13 mouse cellular contexts compared by ENCODE assay signal in genomic region chr2:152931456-152932160, GRCm38 (mm10). TPM values are rescaled to one million over a fixed set of nuclear protein-coding genes. Genes with fewer than 3 reads are reported as not detected.
DNase-seq lines count a peak whose midpoint lies in the region; ATAC-seq and TF ChIP-seq lines count a peak whose summit lies in the region.
"Had no signal": no experiment of that assay in that cellular context is flagged by ENCODE, and none has a peak within 500 bp of the region (broad histone marks: within the 10 kb centered on the region; RNA-seq: fewer than 3 reads in every experiment).

No protein-coding gene starts in this region.

- H3K4me3 ChIP-seq in heart, embryonic 12.5 days, result no peak overlapping the region
- H3K4me3 ChIP-seq in CH12.LX (replicated peaks in 1 of 3; ENCODE audit: low read depth in 2 of 3, low read length in 2 of 3, poor library complexity in 1 of 3), result peak overlapping the region; percentile 12 to 57 (median 46)
- H3K4me3 ChIP-seq: midbrain, embryonic 12.5 days; stomach, embryonic 15.5 days had no signal

- no peak for TF ChIP-seq EP300 in CH12.LX (IDR thresholded peaks at IDR 0.05; ENCODE audit: low read length)

- in situ Hi-C loops in CH12.LX (cut with MboI; ENCODE audit: low pct_ligation_motif_present, low pct_unique_long_range_greater_than_20kb, low sequenced_read_pairs), result no loop called here

- no peak overlapping the region for H3K27ac ChIP-seq in heart, embryonic 12.5 days (ENCODE audit: poor library complexity, severe bottlenecking)
- H3K27ac ChIP-seq in CH12.LX (ENCODE audit: insufficient read depth, low read depth), result no peak overlapping the region
- H3K27ac ChIP-seq: midbrain, embryonic 12.5 days; stomach, embryonic 15.5 days had no signal

- H3K9ac ChIP-seq in heart, embryonic 12.5 days, result no peak overlapping the region
- no peak overlapping the region for H3K9ac ChIP-seq in CH12.LX (ENCODE audit: insufficient read depth, low read depth)
- H3K9ac ChIP-seq: midbrain, embryonic 12.5 days; stomach, embryonic 15.5 days had no signal

- TF ChIP-seq RAD21 in CH12.LX (IDR thresholded peaks at IDR 0.05; ENCODE audit: low read depth, low read length), result no peak

- no peak for TF ChIP-seq CTCF in CH12.LX (conservative IDR thresholded peaks at IDR 0.05 in 1 of 2, IDR thresholded peaks at IDR 0.05 in 1 of 2; ENCODE audit: low read depth in 2 of 2, low read length in 2 of 2)

- peaks cover 39% of the 10 kb centered on the region for H3K27me3 ChIP-seq in heart, embryonic 12.5 days (replicated peaks)
- H3K27me3 ChIP-seq in CH12.LX (replicated peaks), result peaks cover 27% of the 10 kb centered on the region

- peak; percentile 49 to 66 for DNase-seq in heart, adult 18-20 months
- peak; percentile 57 for DNase-seq in kidney, postnatal 10 days
- DNase-seq in kidney, adult 11 months, result no peak
- no peak for DNase-seq in CH12.LX (ENCODE audit: extremely low read depth)
- DNase-seq in kidney, postnatal 4 days, result peak; percentile 52 to 63
- no peak for DNase-seq in right cerebral cortex, postnatal 25 days
- DNase-seq in thymus, postnatal 36 days, result no peak
- DNase-seq: retina, postnatal 1 day had no signal

- ATAC-seq in heart, embryonic 12.5 days (ENCODE audit: insufficient number of reproducible peaks, low FRiP score), result no peak
- ATAC-seq: activated CD4-positive, CD25-positive, alpha-beta regulatory T cell, adult 4 months had no signal

- 60% methylated on average over 11 of the region's 12 CpGs for WGBS in heart, embryonic 12.5 days

- H3K4me2 ChIP-seq in heart, embryonic 12.5 days, result no peak overlapping the region
- no peak overlapping the region for H3K4me2 ChIP-seq in CH12.LX (ENCODE audit: insufficient read depth, low read depth, poor library complexity, severe bottlenecking)
- H3K4me2 ChIP-seq: midbrain, embryonic 12.5 days had no signal

- peaks cover 50% of the 10 kb centered on the region for H3K4me1 ChIP-seq in heart, embryonic 12.5 days (replicated peaks)
- H3K4me1 ChIP-seq in CH12.LX (ENCODE audit: control insufficient read depth in 1 of 2, insufficient read depth in 2 of 2), result peaks cover 11 to 72% of the 10 kb centered on the region in 2 experiments
- H3K4me1 ChIP-seq: midbrain, embryonic 12.5 days had no signal

- no peaks in the 10 kb centered on the region for H3K9me3 ChIP-seq in heart, embryonic 12.5 days (replicated peaks)
- H3K9me3 ChIP-seq in CH12.LX (replicated peaks; ENCODE audit: low read length), result no peaks in the 10 kb centered on the region
- H3K9me3 ChIP-seq: midbrain, embryonic 12.5 days; stomach, embryonic 15.5 days had no signal

- dilution Hi-C loops in CH12.LX (cut with MboI; ENCODE audit: extremely low pct_ligation_motif_present, extremely low pct_unique_long_range_greater_than_20kb, low sequenced_read_pairs), result no loop called here

- H3K79me2 ChIP-seq in CH12.LX (replicated peaks; ENCODE audit: control insufficient read depth, extremely low read depth, insufficient read depth, poor library complexity, severe bottlenecking), result no peaks in the 10 kb centered on the region

- no peak for TF ChIP-seq POLR2A in CH12.LX (IDR thresholded peaks at IDR 0.05; ENCODE audit: low read depth, low read length)

- H3K36me3 ChIP-seq in heart, embryonic 12.5 days, result no peaks in the 10 kb centered on the region
- H3K36me3 ChIP-seq in CH12.LX (replicated peaks in 1 of 2; ENCODE audit: control insufficient read depth in 1 of 2, insufficient read depth in 1 of 2, low read length in 1 of 2), result no peaks in the 10 kb centered on the region
- H3K36me3 ChIP-seq: midbrain, embryonic 12.5 days; stomach, embryonic 15.5 days had no signal

TF ChIP-seq in CH12.LX, 34 proteins besides CTCF, POLR2A, EP300 and RAD21:
- TF ChIP-seq USF2 (conservative IDR thresholded peaks at IDR 0.05; ENCODE audit: low read depth, low read length), result no peak
- no peak for TF ChIP-seq USF1 (IDR thresholded peaks at IDR 0.05; ENCODE audit: low read depth, low read length)
- TF ChIP-seq PAX5 (IDR thresholded peaks at IDR 0.05; ENCODE audit: low read length), result no peak
- no peak for TF ChIP-seq JUN (IDR thresholded peaks at IDR 0.05; ENCODE audit: insufficient read depth, low read depth, low read length)
- TF ChIP-seq SIN3A (IDR thresholded peaks at IDR 0.05; ENCODE audit: low read length), result 0 out of 2 replicates have a peak, but pooled peaks have one; percentile 48
TF ChIP-seq in CH12.LX: peak in this region for 1.

RNA-seq across cellular contexts. Expression of gene Foxs1, which starts 1.4 kb away (rescaled TPM):
- total RNA-seq in heart, adult 18-20 months (2021), result 1 to 10 TPM; 2.2 to 2.6 TPM
- 0.86 and 1.1 TPM in 2 replicates for polyA plus RNA-seq in heart, embryonic 12.5 days (2016; fragmentation: Nextera tagmentation; extraction: Ambion mirVana)
- total RNA-seq in CH12.LX (2012; rRNA removed), result 6.1 and 7.1 TPM in 2 replicates
- total RNA-seq in CH12.LX (2014; rRNA removed), result 7.8 and 9.1 TPM in 2 replicates
- 7.6 and 9.5 TPM in 2 replicates for polyA plus RNA-seq in CH12.LX (2012; ENCODE audit: insufficient read length, low read depth)
- polyA plus RNA-seq: activated CD4-positive, CD25-positive, alpha-beta regulatory T cell, adult 4 months had no signal

RNA-seq across cellular contexts. Expression of gene Dusp15, which starts 19.9 kb away (rescaled TPM):
- not detected for total RNA-seq in heart, adult 18-20 months (2021)
- polyA plus RNA-seq in heart, embryonic 12.5 days (2016; fragmentation: Nextera tagmentation; extraction: Ambion mirVana), result 0.10 TPM in 1 of 2 replicates, not detected in the other
- 0.08 TPM in 1 of 2 replicates, not detected in the other for total RNA-seq in CH12.LX (2012; rRNA removed)
- not detected in 2 replicates for total RNA-seq in CH12.LX (2014; rRNA removed)
- 0.13 and 0.16 TPM in 2 replicates for polyA plus RNA-seq in CH12.LX (2012; ENCODE audit: insufficient read length, low read depth)
- polyA plus RNA-seq: activated CD4-positive, CD25-positive, alpha-beta regulatory T cell, adult 4 months had no signal

RNA-seq across cellular contexts. Expression of gene Mylk2, which starts 20.5 kb away (rescaled TPM):
- total RNA-seq in heart, adult 18-20 months (2021), result under 1 TPM in 1 of 2 experiments, not detected in 1; 0.13 TPM
- polyA plus RNA-seq in heart, embryonic 12.5 days (2016; fragmentation: Nextera tagmentation; extraction: Ambion mirVana), result 0.05 and 0.12 TPM in 2 replicates
- 0.47 and 0.97 TPM in 2 replicates for total RNA-seq in CH12.LX (2012; rRNA removed)
- total RNA-seq in CH12.LX (2014; rRNA removed), result 1.3 TPM in 2 replicates
- 2.4 TPM in 2 replicates for polyA plus RNA-seq in CH12.LX (2012; ENCODE audit: insufficient read length, low read depth)
- total RNA-seq: left cerebral cortex, postnatal 36 days had no signal
- polyA plus RNA-seq: activated CD4-positive, CD25-positive, alpha-beta regulatory T cell, adult 4 months; midbrain, embryonic 12.5 days had no signal

RNA-seq across cellular contexts. Expression of gene Ttll9, which starts 30.7 kb away (rescaled TPM):
- not detected for total RNA-seq in heart, adult 18-20 months (2021)
- 0.24 and 0.38 TPM in 2 replicates for polyA plus RNA-seq in heart, embryonic 12.5 days (2016; fragmentation: Nextera tagmentation; extraction: Ambion mirVana)
- total RNA-seq in CH12.LX (2012; rRNA removed), result 1.4 and 1.7 TPM in 2 replicates
- total RNA-seq in CH12.LX (2014; rRNA removed), result 1.5 and 1.6 TPM in 2 replicates
- 1.7 and 1.9 TPM in 2 replicates for polyA plus RNA-seq in CH12.LX (2012; ENCODE audit: insufficient read length, low read depth)

Comparison
In these comparisons a context has a peak if more than half of its experiments do, and no peak if none do; other contexts are left out.
1. DNase-seq: peak in heart, adult 18-20 months (2 of 2), kidney, postnatal 10 days (single experiment) and kidney, postnatal 4 days (2 of 2); none in kidney, adult 11 months (single experiment), CH12.LX (single experiment), right cerebral cortex, postnatal 25 days (single experiment) and thymus, postnatal 36 days (0 of 2).